Mouse (Mus musculus) small intestine, adult 2 months (tissue): ENCODE measurements around the gene Astn1.

Experiments
- CTCF ChIP-seq: fragments of 200-500 bp; IDR thresholded peaks from 2 replicates; pipeline ENCODE4 v1.5.1; 2012; ENCODE audit warnings: low read depth, mild to moderate bottlenecking, control low read depth, inconsistent platforms, low read length, moderate library complexity, mixed read lengths; ENCODE audit not compliant: insufficient replicate concordance, insufficient read length; ENCODE audit errors: extremely low read depth
- POLR2A ChIP-seq: fragments of 200-500 bp; IDR thresholded peaks from 2 replicates; pipeline ENCODE4 v1.6.1; 2012; ENCODE audit warnings: low read depth, mild to moderate bottlenecking, control low read depth, inconsistent platforms, low read length, moderate library complexity

DNA sequence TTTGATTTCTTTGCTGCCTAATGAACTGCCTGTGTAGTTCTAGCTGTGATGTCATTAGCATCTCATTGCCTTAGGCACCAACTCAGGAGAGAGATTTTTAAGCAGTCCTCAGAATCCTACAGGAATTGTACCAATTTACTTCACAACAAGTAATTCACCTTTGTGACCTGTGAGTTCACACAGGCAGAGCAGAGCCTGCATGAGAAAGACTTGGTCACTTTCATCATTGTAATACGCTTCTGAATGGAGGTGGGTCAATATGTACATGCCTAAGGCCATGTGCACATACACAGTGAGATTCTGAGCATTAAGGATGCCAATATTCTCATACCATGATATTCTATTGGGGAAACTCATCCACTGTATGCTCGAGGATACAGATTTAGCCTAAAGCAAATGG lies 290.7 kb downstream of the Astn1 start:
- TF ChIP-seq CTCF (no peak), POLR2A (no peak)
